In the genomic region with DNA sequence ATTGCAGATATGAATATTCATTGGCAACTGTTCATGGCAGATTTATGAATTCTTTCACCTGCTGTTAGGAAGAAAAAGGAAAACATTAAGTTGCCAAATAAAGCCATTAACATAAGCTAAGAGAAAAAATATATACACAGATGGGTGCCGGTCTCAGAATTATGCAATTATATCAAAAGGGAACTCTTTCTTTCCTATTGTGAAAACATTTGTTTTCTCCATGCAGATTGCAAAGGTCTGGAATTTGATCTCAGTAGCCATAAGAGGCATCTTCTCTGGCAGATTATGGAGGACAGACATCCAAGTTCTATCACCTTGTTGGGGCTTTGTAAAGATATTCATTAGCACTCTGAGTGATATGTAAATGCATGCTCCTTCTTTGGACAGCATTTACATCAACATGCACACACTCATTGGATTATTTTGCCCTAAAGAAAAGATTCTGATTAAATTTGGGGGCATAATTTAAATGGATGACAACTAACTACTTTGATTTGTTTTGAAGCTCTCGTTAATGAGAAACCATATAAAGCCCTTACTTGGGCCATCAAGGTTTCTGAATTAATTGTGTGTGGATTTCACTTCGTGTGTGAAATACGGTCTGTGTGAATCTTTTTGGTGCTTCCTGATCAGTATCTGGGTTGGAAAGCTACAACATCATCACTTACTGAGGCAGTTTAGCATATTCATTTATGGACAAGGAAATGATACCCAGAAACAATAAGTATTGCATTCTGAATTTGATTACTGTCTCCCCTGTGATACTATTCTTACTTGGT, we compare ENCODE assay signal across 22 mouse cellular contexts.
DNase-seq lines count a peak whose midpoint lies in the region; ATAC-seq and TF ChIP-seq lines count a peak whose summit lies in the region.
"Had no signal": no experiment of that assay in that cellular context is flagged by ENCODE, and none has a peak within 500 bp of the region (broad histone marks: within the 10 kb centered on the region; RNA-seq: fewer than 3 reads in every experiment).

No protein-coding gene starts in this region.

- H3K9me3 ChIP-seq in forebrain, embryonic 13.5 days (replicated peaks): no peaks in the 10 kb centered on the region
- no peaks in the 10 kb centered on the region for H3K9me3 ChIP-seq in forebrain, embryonic 11.5 days (ENCODE audit: control insufficient read depth, low read length)
- H3K9me3 ChIP-seq in forebrain, postnatal 0 days (ENCODE audit: low read length): no peaks in the 10 kb centered on the region
- H3K9me3 ChIP-seq in limb, embryonic 10.5 days (replicated peaks): no peaks in the 10 kb centered on the region
- H3K9me3 ChIP-seq: embryonic facial prominence, embryonic 13.5 days; heart, embryonic 13.5 days; hindbrain, embryonic 15.5 days had no signal

- no peak for DNase-seq in forebrain, embryonic 11.5 days (ENCODE audit: low spot score)
- DNase-seq in layer of hippocampus, adult 11-12 months (ENCODE audit: low spot score): peak; percentile 9
- no peak for DNase-seq in layer of hippocampus, adult 8-10 months (ENCODE audit: low spot score in 2 of 2)
- DNase-seq in brain, adult 2 months (ENCODE audit: low read depth, low spot score): peak; percentile 41
- peak; percentile 74 for DNase-seq in forebrain, postnatal 0 days
- DNase-seq in limb, embryonic 10.5 days (ENCODE audit: low spot score): no peak
- DNase-seq: adrenal gland, adult 8-10 months; adrenal gland, postnatal 36 days; B cell, adult 2 months; cerebellum, adult 18-20 months; cerebellum, adult 9-11 months; cerebellum, postnatal 36 days; gastrocnemius, adult 2 months; gastrocnemius, postnatal 36 days; heart, adult 11 months; heart, postnatal 36 days had no signal

- no peaks in the 10 kb centered on the region for H3K36me3 ChIP-seq in forebrain, embryonic 13.5 days (ENCODE audit: poor library complexity, severe bottlenecking)
- no peaks in the 10 kb centered on the region for H3K36me3 ChIP-seq in forebrain, embryonic 11.5 days (ENCODE audit: control insufficient read depth, insufficient read depth, low read length)
- H3K36me3 ChIP-seq in forebrain, postnatal 0 days (ENCODE audit: insufficient read depth): no peaks in the 10 kb centered on the region
- H3K36me3 ChIP-seq in limb, embryonic 10.5 days: no peaks in the 10 kb centered on the region
- H3K36me3 ChIP-seq: embryonic facial prominence, embryonic 13.5 days; G1E; heart, embryonic 13.5 days; hindbrain, embryonic 15.5 days had no signal

- no peak overlapping the region for H3K4me2 ChIP-seq in forebrain, embryonic 13.5 days
- H3K4me2 ChIP-seq in forebrain, embryonic 11.5 days (ENCODE audit: low read depth, low read length, severe bottlenecking): no peak overlapping the region
- H3K4me2 ChIP-seq in forebrain, postnatal 0 days (ENCODE audit: low read depth): no peak overlapping the region
- H3K4me2 ChIP-seq: embryonic facial prominence, embryonic 13.5 days; heart, embryonic 13.5 days; hindbrain, embryonic 15.5 days had no signal

- peak; percentile 83 for ATAC-seq in forebrain, embryonic 13.5 days
- ATAC-seq in forebrain, embryonic 11.5 days (replicated peaks; ENCODE audit: low FRiP score): no peak
- peak; percentile 53; the same call in 1 of the 2 replicates for ATAC-seq in forebrain, postnatal 0 days
- ATAC-seq: CD4-positive, CD25-positive, alpha-beta regulatory T cell, adult 4 months had no signal

- no peak overlapping the region for H3K9ac ChIP-seq in forebrain, embryonic 13.5 days
- H3K9ac ChIP-seq in forebrain, embryonic 11.5 days (ENCODE audit: low read length): no peak overlapping the region
- no peak overlapping the region for H3K9ac ChIP-seq in forebrain, postnatal 0 days
- H3K9ac ChIP-seq: embryonic facial prominence, embryonic 13.5 days; heart, embryonic 13.5 days; hindbrain, embryonic 15.5 days had no signal

- no peaks in the 10 kb centered on the region for H3K27me3 ChIP-seq in forebrain, embryonic 13.5 days
- no peaks in the 10 kb centered on the region for H3K27me3 ChIP-seq in forebrain, embryonic 11.5 days (ENCODE audit: control insufficient read depth, insufficient read depth, low read length)
- H3K27me3 ChIP-seq in forebrain, postnatal 0 days (ENCODE audit: insufficient read depth, low read length): no peaks in the 10 kb centered on the region
- no peaks in the 10 kb centered on the region for H3K27me3 ChIP-seq in limb, embryonic 10.5 days (ENCODE audit: low read depth, poor library complexity, severe bottlenecking)
- H3K27me3 ChIP-seq: embryonic facial prominence, embryonic 13.5 days; heart, embryonic 13.5 days; hindbrain, embryonic 15.5 days had no signal

- no peak overlapping the region for H3K4me3 ChIP-seq in forebrain, embryonic 13.5 days
- H3K4me3 ChIP-seq in forebrain, embryonic 11.5 days (ENCODE audit: low read depth, low read length): no peak overlapping the region
- H3K4me3 ChIP-seq in forebrain, postnatal 0 days (ENCODE audit: low read depth, low read length): no peak overlapping the region
- H3K4me3 ChIP-seq in limb, embryonic 10.5 days: no peak overlapping the region
- H3K4me3 ChIP-seq: embryonic facial prominence, embryonic 13.5 days; gastrocnemius, adult 2 months; heart, embryonic 13.5 days; hindbrain, embryonic 15.5 days had no signal

- 55% methylated on average over 4 of the region's 4 CpGs for WGBS in forebrain, embryonic 13.5 days
- WGBS in forebrain, embryonic 11.5 days: 76% methylated on average over 4 of the region's 4 CpGs
- WGBS in forebrain, postnatal 0 days: 32% methylated on average over 4 of the region's 4 CpGs
- WGBS in limb, embryonic 10.5 days: 90% methylated on average over 4 of the region's 4 CpGs

- no peaks in the 10 kb centered on the region; the same call in 1 of the 2 replicates for H3K4me1 ChIP-seq in forebrain, embryonic 13.5 days
- H3K4me1 ChIP-seq in forebrain, embryonic 11.5 days (replicated peaks; ENCODE audit: control insufficient read depth, insufficient read depth, low read length): no peaks in the 10 kb centered on the region
- H3K4me1 ChIP-seq in forebrain, postnatal 0 days (ENCODE audit: insufficient read depth): 0 out of 2 replicates have a peak, but pooled peaks cover 4% of the 10 kb centered on the region
- no peaks in the 10 kb centered on the region for H3K4me1 ChIP-seq in limb, embryonic 10.5 days
- H3K4me1 ChIP-seq: embryonic facial prominence, embryonic 13.5 days; heart, embryonic 13.5 days; hindbrain, embryonic 15.5 days had no signal

- H3K27ac ChIP-seq in forebrain, embryonic 13.5 days: no peak overlapping the region
- no peak overlapping the region for H3K27ac ChIP-seq in forebrain, embryonic 11.5 days (ENCODE audit: low read depth, low read length)
- no peak overlapping the region for H3K27ac ChIP-seq in forebrain, postnatal 0 days (ENCODE audit: low read depth, low read length)
- H3K27ac ChIP-seq in limb, embryonic 10.5 days: no peak overlapping the region
- H3K27ac ChIP-seq: embryonic facial prominence, embryonic 13.5 days; gastrocnemius, adult 2 months; heart, embryonic 13.5 days; hindbrain, embryonic 15.5 days had no signal

- no peak for TF ChIP-seq CTCF in forebrain, postnatal 0 days (IDR thresholded peaks at IDR 0.05; ENCODE audit: low read depth)

Comparison
In these comparisons a context has a peak if more than half of its experiments do, and no peak if none do; other contexts are left out.
1. DNase-seq: peak in layer of hippocampus, adult 11-12 months (single experiment), brain, adult 2 months (single experiment) and forebrain, postnatal 0 days (single experiment); none in forebrain, embryonic 11.5 days (single experiment), layer of hippocampus, adult 8-10 months (0 of 2) and limb, embryonic 10.5 days (single experiment).